Mouse (Mus musculus) layer of hippocampus, postnatal 14 days (tissue): ENCODE results near the gene Ptpn20. TPM values are rescaled to one million over a fixed set of nuclear protein-coding genes. Genes with fewer than 3 reads are reported as not detected.

Experiments used
- DNase-seq, 2 experiments: peaks; one replicate each; pipeline ENCODE4 v3.0.0; 2021 to 2022; ENCODE audit warnings: low spot score in 2 of 2, mixed read lengths in 1 of 2
- long read RNA-seq, 2 experiments: library from polyadenylated mRNA; stranded (forward); transcript quantifications; one replicate each; pipeline ENCODE4 v2.0.0; 2021
- total RNA-seq, 2 experiments: library from RNA; stranded (reverse); gene quantifications; 2 replicates each; pipeline ENCODE4 v1.2.3; 2021

Gene Ptpn20
- under 1 TPM; 0.62 to 0.76 TPM for total RNA-seq
- long read RNA-seq, experiment 1, result 0 reads
- long read RNA-seq, experiment 2, partial matches to known transcripts, result 2 of 2 reads
- long read RNA-seq, experiment 2, other reads (novel, unspliced or antisense), result 0 of 2 reads

- no peak for DNase-seq
Measured at GRCm38 (mm10) chr14:33588951-33589350, at the start of gene Ptpn20. TSS of gene Ptpn20 (plus strand) at chr14:33589207.

- no peak for DNase-seq
Measured at GRCm38 (mm10) chr14:33539559-33540167, 49.3 kb upstream of the Ptpn20 start.

- no peak for DNase-seq
Measured at GRCm38 (mm10) chr14:33545565-33546143, 43.4 kb upstream of the Ptpn20 start.

- DNase-seq, result no peak
Measured at GRCm38 (mm10) chr14:33548650-33549049, 40.4 kb upstream of the Ptpn20 start.

GRCm38 (mm10) chr14:33549856-33550255 is 39.2 kb upstream of the Ptpn20 start:
- DNase-seq, result peak; percentile 55 to 77

- no peak for DNase-seq
Measured at GRCm38 (mm10) chr14:33570737-33571136, 18.3 kb upstream of the Ptpn20 start.

- DNase-seq, result no peak
Measured at GRCm38 (mm10) chr14:33573643-33574042, 15.4 kb upstream of the Ptpn20 start.

- DNase-seq, result peak in 1 of 2 experiments; percentile 13
Measured at GRCm38 (mm10) chr14:33579771-33580484, 9.1 kb upstream of the Ptpn20 start.

- DNase-seq, result no peak
Measured at GRCm38 (mm10) chr14:33598376-33599130, 9.5 kb downstream of the Ptpn20 start.

- no peak for DNase-seq
Measured at GRCm38 (mm10) chr14:33607431-33607830, 18.4 kb downstream of the Ptpn20 start.

GRCm38 (mm10) chr14:33625036-33625435 is 36.0 kb downstream of the Ptpn20 start:
- DNase-seq, result no peak

GRCm38 (mm10) chr14:33632790-33633372 is 43.9 kb downstream of the Ptpn20 start:
- peak; percentile 29 to 60 for DNase-seq

- DNase-seq, result no peak
Measured at GRCm38 (mm10) chr14:33634354-33634753, 45.3 kb downstream of the Ptpn20 start.

- no peak for DNase-seq
Measured at GRCm38 (mm10) chr14:33634774-33635173, 45.8 kb downstream of the Ptpn20 start.

GRCm38 (mm10) chr14:33639357-33639756 is 50.4 kb downstream of the Ptpn20 start:
- peak in 1 of 2 experiments; percentile 31 for DNase-seq

- DNase-seq, result peak; percentile 23 to 46
Measured at GRCm38 (mm10) chr14:33650721-33651120, 61.7 kb downstream of the Ptpn20 start.

GRCm38 (mm10) chr14:33657471-33657901 is 68.5 kb downstream of the Ptpn20 start:
- no peak for DNase-seq

GRCm38 (mm10) chr14:33658331-33658730 is 69.3 kb downstream of the Ptpn20 start:
- DNase-seq, result no peak

GRCm38 (mm10) chr14:33662080-33662479 is 73.1 kb downstream of the Ptpn20 start:
- no peak for DNase-seq

- no peak for DNase-seq
Measured at GRCm38 (mm10) chr14:33666301-33666700, 77.3 kb downstream of the Ptpn20 start.

GRCm38 (mm10) chr14:33669891-33670290 is 80.9 kb downstream of the Ptpn20 start:
- DNase-seq, result peak in 1 of 2 experiments; percentile 31
